Mouse (Mus musculus): ENCODE results near the gene Nptxr.

GRCm38 (mm10) chr15:79753420-79753752, 51.2 kb downstream of the Nptxr start:
- TF ChIP-seq CTCF (IDR thresholded peaks at IDR 0.05; ENCODE audit: control insufficient read depth, insufficient read depth, low read length) (no peak), POLR2A (IDR thresholded peaks at IDR 0.05; ENCODE audit: borderline replicate concordance, control insufficient read depth, low read depth, low read length) (no peak)

All from bone marrow, adult 2 months (tissue).